Mouse (Mus musculus) bone marrow, adult 2 months (tissue): ENCODE measurements around the gene Slc25a54.

Source experiments
- CTCF ChIP-seq: fragments of 200-500 bp; IDR thresholded peaks from 2 replicates; pipeline ENCODE4 v1.5.1; 2011; ENCODE audit warnings: low read length, control low read depth; ENCODE audit not compliant: control insufficient read depth, insufficient read depth
- POLR2A ChIP-seq: fragments of 200-500 bp; IDR thresholded peaks from 2 replicates; pipeline ENCODE4 v1.6.1; 2011; ENCODE audit warnings: low read depth, mild to moderate bottlenecking, control low read depth, low read length, borderline replicate concordance; ENCODE audit not compliant: control insufficient read depth

DNA sequence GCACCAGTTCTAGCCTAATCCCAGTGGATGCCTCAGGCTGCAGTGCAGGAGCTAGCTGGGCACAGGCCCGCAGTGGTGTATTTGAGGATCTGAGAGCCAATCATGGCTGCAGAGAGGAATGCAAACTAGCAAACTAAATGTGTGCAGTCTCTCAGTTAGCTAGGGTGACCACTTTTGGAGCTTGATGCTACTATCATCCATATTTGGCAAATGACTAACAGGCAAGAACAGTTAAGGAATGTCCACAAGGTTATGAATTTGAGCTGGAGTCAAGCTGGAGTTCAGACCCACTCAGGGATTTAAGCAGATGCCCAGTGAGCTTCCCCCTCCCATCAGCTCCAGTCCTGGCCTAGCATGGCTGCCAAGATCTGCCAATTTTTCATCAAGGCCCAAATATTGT, 84.4 kb downstream of the Slc25a54 start:
- TF ChIP-seq CTCF (no peak), POLR2A (no peak)
